Mouse (Mus musculus) heart, embryonic 11.5 days (tissue): ENCODE measurements around the gene Homez. TPM values are rescaled to one million over a fixed set of nuclear protein-coding genes. Genes with fewer than 3 reads are reported as not detected.

Experiments
- ATAC-seq: fragments of 200-750 bp; cut with Nextera tagmentation; replicated peaks from 2 replicates; pipeline ENCODE4 v1.8.0; 2017; ENCODE audit warnings: moderate library complexity; ENCODE audit not compliant: insufficient number of reproducible peaks, low FRiP score, low TSS enrichment
- H3K27ac ChIP-seq: fragments of 300-500 bp; sonication (generic); 2 replicates; pipeline ENCODE4 v1.5.1; 2014; ENCODE audit warnings: mild to moderate bottlenecking, low read depth, low read length
- H3K27me3 ChIP-seq: fragments of 300-500 bp; sonication (generic); 2 replicates; pipeline ENCODE4 v1.6.1; 2014; ENCODE audit warnings: mild to moderate bottlenecking, low read length, mixed read lengths; ENCODE audit not compliant: control insufficient read depth, insufficient read depth
- H3K36me3 ChIP-seq: fragments of 300-500 bp; sonication (generic); 2 replicates; pipeline ENCODE4 v1.6.1; 2014; ENCODE audit warnings: mild to moderate bottlenecking, low read length, moderate library complexity, mixed read lengths; ENCODE audit not compliant: control insufficient read depth, insufficient read depth
- H3K4me1 ChIP-seq: fragments of 300-500 bp; sonication (generic); 2 replicates; pipeline ENCODE4 v1.6.1; 2014; ENCODE audit warnings: low read length; ENCODE audit not compliant: control insufficient read depth, insufficient read depth
- H3K4me2 ChIP-seq: fragments of 300-500 bp; sonication (generic); 2 replicates; pipeline ENCODE4 v1.6.1; 2014; ENCODE audit warnings: mild to moderate bottlenecking, moderate library complexity
- H3K4me3 ChIP-seq: fragments of 300-500 bp; sonication (generic); 2 replicates; pipeline ENCODE4 v1.5.1; 2014; ENCODE audit warnings: low read depth, low read length
- H3K9ac ChIP-seq: fragments of 300-500 bp; sonication (generic); 2 replicates; pipeline ENCODE4 v1.6.1; 2014; ENCODE audit warnings: mild to moderate bottlenecking, low read depth, low read length, moderate library complexity
- H3K9me3 ChIP-seq: fragments of 300-500 bp; sonication (generic); replicated peaks from 2 replicates; pipeline ENCODE4 v1.6.1; 2016; ENCODE audit warnings: low read length; ENCODE audit not compliant: control insufficient read depth
- WGBS: fragments of 180-500 bp; shearing (Covaris S2); extraction: QIAGEN DNeasy Blood & Tissue Kit; methylation state at CpG from one replicate; pipeline ENCODE4 v1.1.7; 2014; ENCODE audit not compliant: insufficient replicate concordance; 5-methylcytosine and 5-hydroxymethylcytosine counted together
- polyA plus RNA-seq: library from polyadenylated mRNA; unstranded; fragments of >200 nt; fragmentation: Nextera tagmentation; extraction: Ambion mirVana; gene quantifications from 2 replicates; pipeline ENCODE4 v1.2.1, GENCODE M21; 2014

The Homez gene
- polyA plus RNA-seq, 1 experiment from 2014 or later = 6.7 TPM

- H3K27me3 ChIP-seq = no peaks in the 10 kb centered on the region
- H3K4me3 ChIP-seq = peak within 1 kb of the TSS; percentile 70
- ATAC-seq = peak; percentile 69
Measured at GRCm38 (mm10) chr14:54877048-54877715, 6.4 kb upstream of the Homez start, which contains the start of gene Ppp1r3e. Gene Ppp1r3e, minus strand, starts transcription at chr14:54877550.

GRCm38 (mm10) chr14:54876539-54877047 lies 5.8 kb upstream of the Homez start:
- H3K27me3 ChIP-seq = no peaks in the 10 kb centered on the region
- H3K9ac ChIP-seq = peak overlapping the region; percentile 77
- peak overlapping the region; percentile 73 for H3K27ac ChIP-seq
- WGBS = under 1% methylated on average over 68 of the region's 72 CpGs
- H3K36me3 ChIP-seq = no peaks in the 10 kb centered on the region
- H3K4me3 ChIP-seq = peak overlapping the region; percentile 70
- peak overlapping the region; percentile 91 for H3K4me2 ChIP-seq
- no peaks in the 10 kb centered on the region for H3K9me3 ChIP-seq
- peak; percentile 86 for ATAC-seq
- H3K4me1 ChIP-seq = peaks cover 10% of the 10 kb centered on the region; the same call in 1 of the 2 replicates

More at GRCm38 (mm10) chr14:54877048-54877715, 6.4 kb upstream of the Homez start, which contains the start of gene Ppp1r3e:
- Histone ChIP-seq H3K27ac (peak within 1 kb of the TSS; percentile 73), H3K36me3 (no peaks in the 10 kb centered on the region), H3K4me2 (peak within 1 kb of the TSS; percentile 91), H3K9ac (peak within 1 kb of the TSS; percentile 77), H3K4me1 (peaks cover 10% of the 10 kb centered on the region; the same call in 1 of the 2 replicates), H3K9me3 (no peaks in the 10 kb centered on the region)
- under 1% methylated on average over 46 of the region's 61 CpGs for WGBS

DNA sequence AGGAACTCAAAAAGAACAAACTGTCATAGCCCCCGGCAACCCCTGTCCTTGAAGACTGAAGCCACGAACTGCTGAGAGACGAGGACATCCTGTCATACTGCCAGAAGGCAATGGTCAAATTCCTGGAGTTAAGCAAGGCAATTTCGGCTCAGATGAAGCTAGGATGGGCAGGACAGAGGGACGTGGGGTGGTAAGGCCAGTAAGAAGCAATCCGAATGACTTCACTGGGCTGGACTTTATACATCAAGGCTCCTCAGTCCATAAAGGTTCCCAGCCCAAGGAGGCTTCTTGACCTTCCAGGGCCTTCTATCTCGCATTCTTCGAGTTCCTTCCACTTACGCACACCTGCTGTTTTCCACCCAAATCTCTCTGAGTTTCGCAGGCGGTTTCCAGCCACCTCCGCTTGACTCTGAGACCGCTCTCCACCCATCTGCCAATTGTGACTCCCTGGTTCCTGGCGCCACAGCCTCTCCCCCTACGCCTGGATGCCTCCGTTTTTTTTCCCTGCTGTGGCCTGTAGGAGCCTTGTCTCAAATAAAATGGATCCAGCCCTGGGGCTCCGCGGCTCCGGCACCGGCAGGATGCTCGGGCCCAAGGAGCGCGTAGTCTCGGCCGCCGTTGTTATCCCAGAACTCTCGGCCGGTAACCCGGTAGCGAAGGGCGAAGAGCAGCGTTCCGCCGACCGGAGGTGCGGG lies 5.2 kb upstream of the Homez start:
- Histone ChIP-seq H3K27ac (peak overlapping the region; percentile 73; the same call in 1 of the 2 replicates), H3K27me3 (no peaks in the 10 kb centered on the region), H3K4me3 (peak overlapping the region; percentile 70), H3K36me3 (no peaks in the 10 kb centered on the region), H3K9me3 (no peaks in the 10 kb centered on the region), H3K9ac (peak overlapping the region; percentile 77), H3K4me1 (peaks cover 10% of the 10 kb centered on the region; the same call in 1 of the 2 replicates), H3K4me2 (peak overlapping the region; percentile 91)
- 2% methylated on average over 36 of the region's 36 CpGs for WGBS
- peak; percentile 15; the same call in 1 of the 2 replicates for ATAC-seq

GRCm38 (mm10) chr14:54874165-54874564 lies 3.4 kb upstream of the Homez start:
- Histone ChIP-seq H3K9ac (no peak overlapping the region), H3K4me3 (no peak overlapping the region), H3K36me3 (no peaks in the 10 kb centered on the region), H3K9me3 (no peaks in the 10 kb centered on the region), H3K27ac (no peak overlapping the region), H3K27me3 (no peaks in the 10 kb centered on the region), H3K4me1 (peaks cover 10% of the 10 kb centered on the region; the same call in 1 of the 2 replicates), H3K4me2 (no peak overlapping the region)
- no peak for ATAC-seq
- 75% methylated on average over 3 of the region's 3 CpGs for WGBS

DNA sequence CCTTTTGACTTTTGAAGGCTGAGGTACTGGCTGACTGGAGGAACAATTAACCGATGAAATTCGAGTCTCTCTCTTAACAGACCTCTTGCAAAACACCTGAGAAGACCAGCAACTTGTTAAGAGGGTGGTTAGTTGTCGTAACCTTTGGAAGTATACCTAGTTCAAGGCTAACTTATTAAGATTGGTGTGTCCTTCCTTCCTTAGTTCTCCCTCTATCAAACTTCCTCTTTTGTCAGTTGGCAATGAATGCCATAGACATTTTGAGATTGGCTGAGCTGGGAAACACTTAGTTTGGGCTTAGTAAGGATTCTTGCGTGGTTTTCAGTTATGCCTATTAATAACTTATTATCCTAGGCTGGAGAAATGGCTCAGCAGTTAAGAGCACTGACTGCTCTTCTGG lies 2.7 kb downstream of the Homez start:
- H3K27me3 ChIP-seq = no peaks in the 10 kb centered on the region
- WGBS = 85% methylated on average over 4 of the region's 4 CpGs
- no peak overlapping the region for H3K27ac ChIP-seq
- H3K4me1 ChIP-seq = no peaks in the 10 kb centered on the region
- no peak for ATAC-seq
- no peaks in the 10 kb centered on the region for H3K9me3 ChIP-seq
- no peaks in the 10 kb centered on the region for H3K36me3 ChIP-seq
- H3K9ac ChIP-seq = no peak overlapping the region
- no peak overlapping the region for H3K4me3 ChIP-seq
- no peak overlapping the region for H3K4me2 ChIP-seq

GRCm38 (mm10) chr14:54866936-54867335 lies 3.8 kb downstream of the Homez start:
- Histone ChIP-seq H3K4me1 (no peaks in the 10 kb centered on the region), H3K4me2 (no peak overlapping the region), H3K9ac (no peak overlapping the region), H3K27ac (no peak overlapping the region), H3K4me3 (no peak overlapping the region), H3K36me3 (no peaks in the 10 kb centered on the region), H3K9me3 (no peaks in the 10 kb centered on the region), H3K27me3 (no peaks in the 10 kb centered on the region)
- no peak for ATAC-seq
- WGBS = 56% methylated on average over 5 of the region's 5 CpGs

DNA sequence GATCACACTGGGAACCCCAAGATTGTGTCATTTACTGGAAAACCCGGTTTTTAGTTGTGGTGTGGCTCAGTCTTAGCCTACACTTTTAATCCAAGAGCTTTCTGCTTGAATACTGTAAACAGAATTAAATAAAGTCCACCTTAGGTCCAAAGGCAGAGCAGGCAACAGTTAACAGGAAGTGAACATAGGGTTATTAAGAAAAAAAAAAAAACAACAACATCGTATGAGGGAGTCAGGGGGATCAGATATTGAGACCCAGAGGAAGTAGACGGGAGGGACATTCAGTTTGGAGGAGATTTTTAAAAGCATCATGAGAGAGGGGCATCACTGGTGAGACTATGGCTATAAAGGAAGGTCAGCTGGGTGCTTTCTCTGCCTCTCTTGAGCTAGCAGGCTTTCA lies 4.5 kb downstream of the Homez start:
- ATAC-seq = no peak
- Histone ChIP-seq H3K27ac (no peak overlapping the region), H3K4me1 (no peaks in the 10 kb centered on the region), H3K4me2 (no peak overlapping the region), H3K9me3 (no peaks in the 10 kb centered on the region), H3K36me3 (no peaks in the 10 kb centered on the region), H3K4me3 (no peak overlapping the region), H3K27me3 (no peaks in the 10 kb centered on the region), H3K9ac (no peak overlapping the region)
- WGBS = 60% methylated on average over 3 of the region's 3 CpGs

- no peak overlapping the region for H3K4me3 ChIP-seq
- H3K36me3 ChIP-seq = no peaks in the 10 kb centered on the region
- no peak overlapping the region for H3K9ac ChIP-seq
- H3K27ac ChIP-seq = no peak overlapping the region
- no peaks in the 10 kb centered on the region for H3K9me3 ChIP-seq
- 71% methylated on average over 5 of the region's 5 CpGs for WGBS
- no peaks in the 10 kb centered on the region for H3K27me3 ChIP-seq
- no peaks in the 10 kb centered on the region for H3K4me1 ChIP-seq
- ATAC-seq = no peak
- H3K4me2 ChIP-seq = no peak overlapping the region
Measured at GRCm38 (mm10) chr14:54865626-54866025, 5.1 kb downstream of the Homez start.
